Mouse (Mus musculus) WW6 (cell line): ENCODE data around the gene Lrrc15.

Source experiments
- DNase-seq: peaks from one replicate; pipeline ENCODE4 v3.0.0-alpha.2; 2013; ENCODE audit warnings: low read depth, low spot score

Gene Lrrc15

GRCm38 (mm10) chr16:30278406-30278805 is 4.7 kb downstream of the Lrrc15 start:
- DNase-seq: no peak

- no peak for DNase-seq
Observed at GRCm38 (mm10) chr16:30275558-30276340, 7.3 kb downstream of the Lrrc15 start.

GRCm38 (mm10) chr16:30273065-30273464 is 10.0 kb downstream of the Lrrc15 start:
- no peak for DNase-seq

- no peak for DNase-seq
Observed at GRCm38 (mm10) chr16:30271941-30272595, 11.0 kb downstream of the Lrrc15 start.

GRCm38 (mm10) chr16:30271223-30271761 is 11.8 kb downstream of the Lrrc15 start:
- DNase-seq: no peak

GRCm38 (mm10) chr16:30267359-30267758 is 15.7 kb downstream of the Lrrc15 start, which contains the start of gene Cpn2:
Cpn2 (minus strand) TSS chr16:30267499.
- DNase-seq: no peak

GRCm38 (mm10) chr16:30266561-30266960 is 16.5 kb downstream of the Lrrc15 start:
- DNase-seq: no peak

- DNase-seq: no peak
Observed at GRCm38 (mm10) chr16:30265611-30266010, 17.4 kb downstream of the Lrrc15 start.

- DNase-seq: no peak
Observed at GRCm38 (mm10) chr16:30263156-30263555, 19.9 kb downstream of the Lrrc15 start.

- no peak for DNase-seq
Observed at GRCm38 (mm10) chr16:30262664-30263063, 20.4 kb downstream of the Lrrc15 start.

- DNase-seq: no peak
Observed at GRCm38 (mm10) chr16:30262157-30262556, 20.9 kb downstream of the Lrrc15 start.

GRCm38 (mm10) chr16:30261341-30261740 is 21.7 kb downstream of the Lrrc15 start:
- no peak for DNase-seq

- DNase-seq: no peak
Observed at GRCm38 (mm10) chr16:30260012-30260635, 22.9 kb downstream of the Lrrc15 start.

GRCm38 (mm10) chr16:30259444-30259843 is 23.6 kb downstream of the Lrrc15 start:
- no peak for DNase-seq

GRCm38 (mm10) chr16:30258441-30258840 is 24.6 kb downstream of the Lrrc15 start:
- no peak for DNase-seq

GRCm38 (mm10) chr16:30257718-30258117 is 25.3 kb downstream of the Lrrc15 start:
- no peak for DNase-seq

- DNase-seq: no peak
Observed at GRCm38 (mm10) chr16:30255061-30255460, 28.0 kb downstream of the Lrrc15 start.

- no peak for DNase-seq
Observed at GRCm38 (mm10) chr16:30253900-30254299, 29.2 kb downstream of the Lrrc15 start.

- no peak for DNase-seq
Observed at GRCm38 (mm10) chr16:30253374-30253773, 29.7 kb downstream of the Lrrc15 start.

- peak; percentile 75 for DNase-seq
Observed at GRCm38 (mm10) chr16:30252003-30252418, 31.0 kb downstream of the Lrrc15 start.

- no peak for DNase-seq
Observed at GRCm38 (mm10) chr16:30244037-30244700, 38.9 kb downstream of the Lrrc15 start.

- no peak for DNase-seq
Observed at GRCm38 (mm10) chr16:30241623-30242022, 41.4 kb downstream of the Lrrc15 start.
